Mouse (Mus musculus) testis, adult 2 months (tissue): ENCODE measurements around the gene Rtl8b.

Experiments used
- CTCF ChIP-seq: fragments of 200-500 bp; IDR thresholded peaks from 2 replicates; pipeline ENCODE4 v1.5.1; 2012; ENCODE audit warnings: low read depth, mild to moderate bottlenecking, inconsistent platforms, low read length, moderate library complexity; ENCODE audit not compliant: control insufficient read depth, insufficient read depth, insufficient replicate concordance
- POLR2A ChIP-seq: fragments of 200-500 bp; IDR thresholded peaks from 2 replicates; pipeline ENCODE4 v1.6.1; 2012; ENCODE audit warnings: low read depth, mild to moderate bottlenecking, inconsistent platforms, low read length, moderate library complexity; ENCODE audit not compliant: control insufficient read depth

- no peak for TF ChIP-seq POLR2A
- no peak for TF ChIP-seq CTCF
Observed at GRCm38 (mm10) chrX:53670294-53670693, at the start of gene Rtl8b.
